Mouse (Mus musculus): ENCODE data around the gene Hormad1.

Gene Hormad1

GRCm38 (mm10) chr3:95559437-95559836 is at the start of gene Hormad1:
Hormad1 (plus strand) TSS chr3:95559677.
- 94% methylated on average over 27 of the region's 27 CpGs for WGBS

GRCm38 (mm10) chr3:95511611-95512180 is 47.8 kb upstream of the Hormad1 start:
- 81% methylated on average over 9 of the region's 9 CpGs for WGBS

- 99% methylated on average over 3 of the region's 3 CpGs for WGBS
These were observed 42.8 kb upstream of the Hormad1 start for GRCm38 (mm10) chr3:95516614-95517041.

GRCm38 (mm10) chr3:95517493-95517898 is 42.0 kb upstream of the Hormad1 start:
- WGBS = 12% methylated on average over 10 of the region's 10 CpGs

GRCm38 (mm10) chr3:95518891-95519290 is 40.6 kb upstream of the Hormad1 start:
- WGBS = 76% methylated on average over 7 of the region's 7 CpGs

GRCm38 (mm10) chr3:95519315-95519714 is 40.2 kb upstream of the Hormad1 start:
- WGBS = 85% methylated on average over 2 of the region's 2 CpGs

GRCm38 (mm10) chr3:95520100-95520499 is 39.4 kb upstream of the Hormad1 start:
- WGBS = 94% methylated on average over 3 of the region's 3 CpGs

GRCm38 (mm10) chr3:95521168-95521567 is 38.3 kb upstream of the Hormad1 start:
- WGBS = 75% methylated on average over 10 of the region's 10 CpGs

- WGBS = 72% methylated on average over 3 of the region's 3 CpGs
These were observed 35.8 kb upstream of the Hormad1 start for GRCm38 (mm10) chr3:95523662-95524061.

GRCm38 (mm10) chr3:95524673-95525072 is 34.8 kb upstream of the Hormad1 start:
- 74% methylated on average over 2 of the region's 2 CpGs for WGBS

- WGBS = 82% methylated on average over 8 of the region's 8 CpGs
These were observed 32.8 kb upstream of the Hormad1 start, which contains the start of gene Ctss for GRCm38 (mm10) chr3:95526622-95527211. Ctss (plus strand) TSS chr3:95526786.

GRCm38 (mm10) chr3:95529814-95530213 is 29.7 kb upstream of the Hormad1 start:
- WGBS = 82% methylated on average over 6 of the region's 6 CpGs

- WGBS = 89% methylated on average over 1 of the region's 1 CpGs
These were observed 28.5 kb upstream of the Hormad1 start for GRCm38 (mm10) chr3:95531025-95531424.

- 83% methylated on average over 5 of the region's 5 CpGs for WGBS
These were observed 26.1 kb upstream of the Hormad1 start for GRCm38 (mm10) chr3:95533364-95533763.

GRCm38 (mm10) chr3:95534927-95535326 is 24.6 kb upstream of the Hormad1 start:
- WGBS = 88% methylated on average over 1 of the region's 1 CpGs

GRCm38 (mm10) chr3:95538936-95539335 is 20.5 kb upstream of the Hormad1 start:
- WGBS = 90% methylated on average over 10 of the region's 10 CpGs

GRCm38 (mm10) chr3:95539837-95540236 is 19.6 kb upstream of the Hormad1 start:
- WGBS = 96% methylated on average over 4 of the region's 4 CpGs

- WGBS = 71% methylated on average over 2 of the region's 2 CpGs
These were observed 18.3 kb upstream of the Hormad1 start for GRCm38 (mm10) chr3:95541186-95541585.

GRCm38 (mm10) chr3:95542981-95543380 is 16.5 kb upstream of the Hormad1 start:
- WGBS = 83% methylated on average over 7 of the region's 7 CpGs

- 84% methylated on average over 1 of the region's 1 CpGs for WGBS
These were observed 9.3 kb upstream of the Hormad1 start for GRCm38 (mm10) chr3:95550176-95550575.

GRCm38 (mm10) chr3:95553986-95554385 is 5.5 kb upstream of the Hormad1 start:
- WGBS = 69% methylated on average over 3 of the region's 3 CpGs

GRCm38 (mm10) chr3:95560738-95561137 is 1.3 kb downstream of the Hormad1 start:
- WGBS = 90% methylated on average over 3 of the region's 3 CpGs

- 72% methylated on average over 2 of the region's 2 CpGs for WGBS
These were observed 2.3 kb downstream of the Hormad1 start for GRCm38 (mm10) chr3:95561826-95562225.

GRCm38 (mm10) chr3:95569585-95569984 is 10.1 kb downstream of the Hormad1 start:
- 89% methylated on average over 3 of the region's 3 CpGs for WGBS
